Mouse (Mus musculus): ENCODE measurements around the gene Zfp524.
"Not testable (repeated sequence)": the region's sequence is repeated elsewhere in the genome, so short reads cannot be mapped to it uniquely, and the experiment has no call there.

Zfp524 gene

GRCm38 (mm10) chr7:5014251-5015117 is at the start of gene Zfp524, which contains the start of gene Fiz1:
Gene Zfp524 (plus strand): TSS chr7:5014415.
Gene Fiz1 (minus strand): TSS chr7:5014697.
- peak; percentile 97 for DNase-seq (ENCODE audit: low spot score in 2 of 2)

- DNase-seq (ENCODE audit: low spot score in 2 of 2) = no peak
Observed at GRCm38 (mm10) chr7:4964988-4965387, 49.2 kb upstream of the Zfp524 start.

GRCm38 (mm10) chr7:4971068-4971467 is 43.1 kb upstream of the Zfp524 start, which contains the start of gene Sbk3:
Gene Sbk3 (minus strand): TSS chr7:4971168.
- no peak for DNase-seq (ENCODE audit: low spot score in 2 of 2)

- no peak for DNase-seq (ENCODE audit: low spot score in 2 of 2)
Observed at GRCm38 (mm10) chr7:4971710-4972109, 42.5 kb upstream of the Zfp524 start.

- DNase-seq (ENCODE audit: low spot score in 2 of 2) = no peak
Observed at GRCm38 (mm10) chr7:4972321-4973047, 41.7 kb upstream of the Zfp524 start.

- DNase-seq (ENCODE audit: low spot score in 2 of 2) = no peak
Observed at GRCm38 (mm10) chr7:4975455-4975854, 38.8 kb upstream of the Zfp524 start.

GRCm38 (mm10) chr7:4976832-4977231 is 37.4 kb upstream of the Zfp524 start:
- DNase-seq (ENCODE audit: low spot score in 2 of 2) = no peak

GRCm38 (mm10) chr7:4988250-4988649 is 26.0 kb upstream of the Zfp524 start:
- no peak for DNase-seq (ENCODE audit: low spot score in 2 of 2)

GRCm38 (mm10) chr7:4993347-4993998 is 20.7 kb upstream of the Zfp524 start:
- no peak for DNase-seq (ENCODE audit: low spot score in 2 of 2)

GRCm38 (mm10) chr7:4993999-4994788 is 20.0 kb upstream of the Zfp524 start:
- DNase-seq (ENCODE audit: low spot score in 2 of 2) = no peak

GRCm38 (mm10) chr7:4995268-4996002 is 18.8 kb upstream of the Zfp524 start:
- DNase-seq (ENCODE audit: low spot score in 2 of 2) = no peak

GRCm38 (mm10) chr7:4996003-4996895 is 18.0 kb upstream of the Zfp524 start, which contains the start of gene Zfp579:
Gene Zfp579 (minus strand): TSS chr7:4996158.
- peak; percentile 39 to 82 for DNase-seq (ENCODE audit: low spot score in 2 of 2)

- no peak for DNase-seq (ENCODE audit: low spot score in 2 of 2)
Observed at GRCm38 (mm10) chr7:4996934-4997333, 17.3 kb upstream of the Zfp524 start.

GRCm38 (mm10) chr7:4999876-5000275 is 14.3 kb upstream of the Zfp524 start:
- peak in 1 of 2 experiments; percentile 53 for DNase-seq (ENCODE audit: low spot score in 2 of 2)

- not testable (repeated sequence) for DNase-seq (ENCODE audit: low spot score in 2 of 2)
Observed at GRCm38 (mm10) chr7:5002876-5003275, 11.3 kb upstream of the Zfp524 start.

GRCm38 (mm10) chr7:5008229-5008628 is 6.0 kb upstream of the Zfp524 start:
- DNase-seq (ENCODE audit: low spot score in 2 of 2) = no peak

GRCm38 (mm10) chr7:5012681-5013513 is 1.3 kb upstream of the Zfp524 start:
- DNase-seq (ENCODE audit: low spot score in 2 of 2) = no peak

GRCm38 (mm10) chr7:5015118-5016001 is 1.1 kb downstream of the Zfp524 start, which contains the start of gene Gm44973:
Gene Gm44973 (plus strand): TSS chr7:5015496.
- DNase-seq (ENCODE audit: low spot score in 2 of 2) = peak; percentile 86 to 92
